Mouse (Mus musculus): Measurements from ENCODE around the gene Gstm3. TPM values are rescaled to one million over a fixed set of nuclear protein-coding genes. Genes with fewer than 3 reads are reported as not detected.

Gstm3 gene
- polyA plus RNA-seq, 1 experiment from 2014 or later: not detected

- 96% methylated on average over 5 of the region's 5 CpGs for WGBS
- Histone ChIP-seq H3K9ac (no peak overlapping the region), H3K27me3 (replicated peaks) (no peaks in the 10 kb centered on the region), H3K27ac (no peak overlapping the region), H3K4me3 (no peak overlapping the region), H3K4me2 (replicated peaks) (no peak overlapping the region), H3K4me1 (no peaks in the 10 kb centered on the region), H3K36me3 (no peaks in the 10 kb centered on the region), H3K9me3 (no peaks in the 10 kb centered on the region)
- no peak for ATAC-seq (ENCODE audit: low FRiP score, low read depth)
These were observed 48.7 kb downstream of the Gstm3 start for GRCm38 (mm10) chr3:107920348-107920747.

- Histone ChIP-seq H3K4me2 (replicated peaks) (no peak overlapping the region), H3K4me3 (no peak overlapping the region), H3K4me1 (no peaks in the 10 kb centered on the region), H3K27ac (no peak overlapping the region), H3K27me3 (replicated peaks) (no peaks in the 10 kb centered on the region), H3K9me3 (no peaks in the 10 kb centered on the region), H3K9ac (no peak overlapping the region), H3K36me3 (no peaks in the 10 kb centered on the region)
- ATAC-seq (ENCODE audit: low FRiP score, low read depth): no peak
- WGBS: 61% methylated on average over 7 of the region's 7 CpGs
These were observed 51.2 kb downstream of the Gstm3 start for GRCm38 (mm10) chr3:107917783-107918408.

GRCm38 (mm10) chr3:107917097-107917496, 52.0 kb downstream of the Gstm3 start:
- no peak for ATAC-seq (ENCODE audit: low FRiP score, low read depth)
- Histone ChIP-seq H3K27ac (no peak overlapping the region), H3K9ac (no peak overlapping the region), H3K4me1 (no peaks in the 10 kb centered on the region), H3K9me3 (no peaks in the 10 kb centered on the region), H3K36me3 (no peaks in the 10 kb centered on the region), H3K4me3 (no peak overlapping the region), H3K4me2 (replicated peaks) (no peak overlapping the region), H3K27me3 (replicated peaks) (no peaks in the 10 kb centered on the region)
- 79% methylated on average over 3 of the region's 3 CpGs for WGBS

- H3K4me2 ChIP-seq (replicated peaks): no peak overlapping the region
- no peaks in the 10 kb centered on the region for H3K27me3 ChIP-seq (replicated peaks)
- ATAC-seq (ENCODE audit: low FRiP score, low read depth): no peak
- no peak overlapping the region for H3K9ac ChIP-seq
- no peaks in the 10 kb centered on the region for H3K36me3 ChIP-seq
- H3K9me3 ChIP-seq: no peaks in the 10 kb centered on the region
- WGBS: 88% methylated on average over 15 of the region's 15 CpGs
- no peak overlapping the region for H3K27ac ChIP-seq
- H3K4me3 ChIP-seq: no peak overlapping the region
- no peaks in the 10 kb centered on the region for H3K4me1 ChIP-seq
These were observed 52.4 kb downstream of the Gstm3 start for GRCm38 (mm10) chr3:107916674-107917073.

Other genes with a start within 250 kb of the Gstm3 start
- gene Csf1, start 208.8 kb downstream of the Gstm3 start, polyA plus RNA-seq (2016; fragmentation: Nextera tagmentation; extraction: Ambion mirVana): 7.2 and 8.1 TPM in 2 replicates
- gene Eps8l3, start 92.1 kb downstream of the Gstm3 start, polyA plus RNA-seq (2016; fragmentation: Nextera tagmentation; extraction: Ambion mirVana): not detected in 2 replicates
- 204 and 216 TPM in 2 replicates for gene Gstm5, start 73.5 kb downstream of the Gstm3 start, polyA plus RNA-seq (2016; fragmentation: Nextera tagmentation; extraction: Ambion mirVana)
- 76.8 and 79.0 TPM in 2 replicates for gene Gstm7, start 37.5 kb downstream of the Gstm3 start, polyA plus RNA-seq (2016; fragmentation: Nextera tagmentation; extraction: Ambion mirVana)
- 7.2 and 8.7 TPM in 2 replicates for gene Gstm6, start 25.5 kb downstream of the Gstm3 start, polyA plus RNA-seq (2016; fragmentation: Nextera tagmentation; extraction: Ambion mirVana)
- gene Gstm2, start 17.2 kb upstream of the Gstm3 start, polyA plus RNA-seq (2016; fragmentation: Nextera tagmentation; extraction: Ambion mirVana): 14.3 and 14.4 TPM in 2 replicates
- 24.1 and 24.8 TPM in 2 replicates for gene Gstm1, start 48.7 kb upstream of the Gstm3 start, polyA plus RNA-seq (2016; fragmentation: Nextera tagmentation; extraction: Ambion mirVana)
- 11.6 and 14.5 TPM in 2 replicates for gene Gstm4, start 75.6 kb upstream of the Gstm3 start, polyA plus RNA-seq (2016; fragmentation: Nextera tagmentation; extraction: Ambion mirVana)
- gene Ampd2, start 117.4 kb upstream of the Gstm3 start, polyA plus RNA-seq (2016; fragmentation: Nextera tagmentation; extraction: Ambion mirVana): 47.7 and 51.2 TPM in 2 replicates
- gene Gnat2, start 123.5 kb upstream of the Gstm3 start, polyA plus RNA-seq (2016; fragmentation: Nextera tagmentation; extraction: Ambion mirVana): 0.43 and 0.57 TPM in 2 replicates
- gene Gnai3, start 176.9 kb upstream of the Gstm3 start, polyA plus RNA-seq (2016; fragmentation: Nextera tagmentation; extraction: Ambion mirVana): 174 and 189 TPM in 2 replicates
- gene Gpr61, start 185.6 kb upstream of the Gstm3 start, polyA plus RNA-seq (2016; fragmentation: Nextera tagmentation; extraction: Ambion mirVana): 1.8 and 2.0 TPM in 2 replicates
- 17.7 and 20.0 TPM in 2 replicates for gene Amigo1, start 217.1 kb upstream of the Gstm3 start, polyA plus RNA-seq (2016; fragmentation: Nextera tagmentation; extraction: Ambion mirVana)
- 5.0 and 6.0 TPM in 2 replicates for gene Cyb561d1, start 231.9 kb upstream of the Gstm3 start, polyA plus RNA-seq (2016; fragmentation: Nextera tagmentation; extraction: Ambion mirVana)
- 28.8 and 30.4 TPM in 2 replicates for gene Atxn7l2, start 241.7 kb upstream of the Gstm3 start, polyA plus RNA-seq (2016; fragmentation: Nextera tagmentation; extraction: Ambion mirVana)